Mouse (Mus musculus): ENCODE results near the gene Fhl2.
"Not testable (repeated sequence)": the region's sequence is repeated elsewhere in the genome, so short reads cannot be mapped to it uniquely, and the experiment has no call there.

Gene Fhl2

GRCm38 (mm10) chr1:43192471-43192870 is 4.3 kb downstream of the Fhl2 start:
- no peak for DNase-seq (ENCODE audit: low read depth, low spot score)

GRCm38 (mm10) chr1:43191078-43191477 is 5.7 kb downstream of the Fhl2 start:
- DNase-seq (ENCODE audit: low read depth, low spot score) = peak; percentile 77

- not testable (repeated sequence) for DNase-seq (ENCODE audit: low read depth, low spot score)
Observed at GRCm38 (mm10) chr1:43188893-43189292, 7.9 kb downstream of the Fhl2 start.

- DNase-seq (ENCODE audit: low read depth, low spot score) = no peak
Observed at GRCm38 (mm10) chr1:43186334-43186733, 10.4 kb downstream of the Fhl2 start.

GRCm38 (mm10) chr1:43180912-43181311 is 15.9 kb downstream of the Fhl2 start:
- DNase-seq (ENCODE audit: low read depth, low spot score) = no peak

- peak; percentile 84 for DNase-seq (ENCODE audit: low read depth, low spot score)
Observed at GRCm38 (mm10) chr1:43178780-43179179, 18.0 kb downstream of the Fhl2 start.

GRCm38 (mm10) chr1:43178378-43178777 is 18.4 kb downstream of the Fhl2 start:
- DNase-seq (ENCODE audit: low read depth, low spot score) = peak; percentile 79

GRCm38 (mm10) chr1:43173283-43174226 is 23.2 kb downstream of the Fhl2 start:
- DNase-seq (ENCODE audit: low read depth, low spot score) = no peak

GRCm38 (mm10) chr1:43171816-43172215 is 25.0 kb downstream of the Fhl2 start:
- no peak for DNase-seq (ENCODE audit: low read depth, low spot score)

GRCm38 (mm10) chr1:43171093-43171492 is 25.7 kb downstream of the Fhl2 start:
- DNase-seq (ENCODE audit: low read depth, low spot score) = no peak

- DNase-seq (ENCODE audit: low read depth, low spot score) = no peak
Observed at GRCm38 (mm10) chr1:43169661-43170060, 27.1 kb downstream of the Fhl2 start.

- no peak for DNase-seq (ENCODE audit: low read depth, low spot score)
Observed at GRCm38 (mm10) chr1:43169227-43169626, 27.6 kb downstream of the Fhl2 start.

GRCm38 (mm10) chr1:43168618-43169017 is 28.2 kb downstream of the Fhl2 start:
- DNase-seq (ENCODE audit: low read depth, low spot score) = peak; percentile 82

GRCm38 (mm10) chr1:43168026-43168425 is 28.8 kb downstream of the Fhl2 start:
- no peak for DNase-seq (ENCODE audit: low read depth, low spot score)

- DNase-seq (ENCODE audit: low read depth, low spot score) = no peak
Observed at GRCm38 (mm10) chr1:43164582-43164981, 32.2 kb downstream of the Fhl2 start.

- DNase-seq (ENCODE audit: low read depth, low spot score) = peak; percentile 77
Observed at GRCm38 (mm10) chr1:43163467-43164418, 33.0 kb downstream of the Fhl2 start.

- DNase-seq (ENCODE audit: low read depth, low spot score) = no peak
Observed at GRCm38 (mm10) chr1:43163084-43163466, 33.7 kb downstream of the Fhl2 start.

GRCm38 (mm10) chr1:43162394-43162793 is 34.4 kb downstream of the Fhl2 start:
- no peak for DNase-seq (ENCODE audit: low read depth, low spot score)

- DNase-seq (ENCODE audit: low read depth, low spot score) = no peak
Observed at GRCm38 (mm10) chr1:43159429-43159828, 37.4 kb downstream of the Fhl2 start.

- DNase-seq (ENCODE audit: low read depth, low spot score) = no peak
Observed at GRCm38 (mm10) chr1:43157907-43158306, 38.9 kb downstream of the Fhl2 start.

GRCm38 (mm10) chr1:43154491-43154890 is 42.3 kb downstream of the Fhl2 start:
- DNase-seq (ENCODE audit: low read depth, low spot score) = no peak

GRCm38 (mm10) chr1:43153538-43153937 is 43.2 kb downstream of the Fhl2 start:
- DNase-seq (ENCODE audit: low read depth, low spot score) = no peak

Measured in brain, adult 2 months (tissue).